Mouse (Mus musculus): ENCODE results near the gene Eif2d. TPM values are rescaled to one million over a fixed set of nuclear protein-coding genes. Genes with fewer than 3 reads are reported as not detected.
A peak's percentile ranks its signal among the peaks of the same experiment; 100 is the strongest.

Eif2d gene
- polyA plus RNA-seq, 1 experiment from 2014 or later, result 36.3 TPM

- TF ChIP-seq CTCF (IDR thresholded peaks at IDR 0.05) (no peak), EP300 (IDR thresholded peaks at IDR 0.05) (no peak)
- Histone ChIP-seq H3K4me2 (replicated peaks; ENCODE audit: low read depth, low read length) (no peak overlapping the region), H3K4me1 (ENCODE audit: insufficient read depth, low read depth, low read length) (peaks cover 5% of the 10 kb centered on the region), H3K27me3 (replicated peaks; ENCODE audit: insufficient read depth, low read length) (no peaks in the 10 kb centered on the region), H3K9ac (replicated peaks; ENCODE audit: low read depth) (no peak overlapping the region), H3K9me3 (ENCODE audit: low read length) (no peaks in the 10 kb centered on the region), H3K36me3 (ENCODE audit: insufficient read depth, low read length) (no peaks in the 10 kb centered on the region), H3K27ac (ENCODE audit: low read length) (no peak overlapping the region), H3K4me3 (ENCODE audit: low read depth, low read length) (no peak overlapping the region)
- WGBS, result 22% methylated on average over 5 of the region's 5 CpGs
- no peak for ATAC-seq
- peak; percentile 28 for DNase-seq (ENCODE audit: low spot score)
Measured at GRCm38 (mm10) chr1:131212956-131213355, 60.0 kb downstream of the Eif2d start.

GRCm38 (mm10) chr1:131213361-131213760 is 60.4 kb downstream of the Eif2d start:
- ATAC-seq, result no peak
- peak; percentile 29 for DNase-seq (ENCODE audit: low spot score)

DNA sequence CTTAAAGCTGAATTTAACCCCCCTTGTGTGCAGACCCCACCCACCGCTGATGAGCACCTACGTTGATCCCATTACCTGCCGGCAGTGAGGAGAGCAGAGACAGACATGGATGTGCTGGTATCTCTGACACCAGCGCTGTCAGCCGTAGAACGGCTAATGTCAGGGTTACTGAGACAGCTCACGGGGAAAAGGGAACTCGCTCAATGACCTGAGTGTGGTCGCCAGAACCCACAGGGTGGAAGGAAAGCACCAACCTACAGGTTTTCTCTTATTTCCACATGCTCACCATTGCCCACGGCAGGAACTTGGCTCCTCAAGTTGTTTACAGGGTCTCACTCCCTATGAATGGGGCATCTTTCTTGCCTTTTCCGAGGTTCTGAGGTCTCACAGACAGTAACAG is 66.0 kb downstream of the Eif2d start:
- Histone ChIP-seq H3K4me3 (ENCODE audit: low read depth, low read length) (no peak overlapping the region), H3K9me3 (ENCODE audit: low read length) (no peaks in the 10 kb centered on the region), H3K27me3 (replicated peaks; ENCODE audit: insufficient read depth, low read length) (no peaks in the 10 kb centered on the region), H3K9ac (replicated peaks; ENCODE audit: low read depth) (no peak overlapping the region), H3K4me1 (ENCODE audit: insufficient read depth, low read depth, low read length) (no peaks in the 10 kb centered on the region), H3K36me3 (ENCODE audit: insufficient read depth, low read length) (no peaks in the 10 kb centered on the region), H3K27ac (ENCODE audit: low read length) (no peak overlapping the region), H3K4me2 (replicated peaks; ENCODE audit: low read depth, low read length) (no peak overlapping the region)
- 87% methylated on average over 11 of the region's 11 CpGs for WGBS
- DNase-seq (ENCODE audit: low spot score) (no peak), ATAC-seq (no peak)
- TF ChIP-seq CTCF (IDR thresholded peaks at IDR 0.05) (no peak), EP300 (IDR thresholded peaks at IDR 0.05) (no peak)

More at GRCm38 (mm10) chr1:131213361-131213760, 60.4 kb downstream of the Eif2d start:
- Histone ChIP-seq H3K36me3 (ENCODE audit: insufficient read depth, low read length) (no peaks in the 10 kb centered on the region), H3K27me3 (replicated peaks; ENCODE audit: insufficient read depth, low read length) (no peaks in the 10 kb centered on the region), H3K4me3 (ENCODE audit: low read depth, low read length) (no peak overlapping the region), H3K4me2 (replicated peaks; ENCODE audit: low read depth, low read length) (no peak overlapping the region), H3K9ac (replicated peaks; ENCODE audit: low read depth) (no peak overlapping the region), H3K4me1 (ENCODE audit: insufficient read depth, low read depth, low read length) (peaks cover 5% of the 10 kb centered on the region), H3K9me3 (ENCODE audit: low read length) (no peaks in the 10 kb centered on the region), H3K27ac (ENCODE audit: low read length) (no peak overlapping the region)
- no peak for TF ChIP-seq CTCF (IDR thresholded peaks at IDR 0.05)
- no peak for TF ChIP-seq EP300 (IDR thresholded peaks at IDR 0.05)
- 65% methylated on average over 6 of the region's 6 CpGs for WGBS

DNA sequence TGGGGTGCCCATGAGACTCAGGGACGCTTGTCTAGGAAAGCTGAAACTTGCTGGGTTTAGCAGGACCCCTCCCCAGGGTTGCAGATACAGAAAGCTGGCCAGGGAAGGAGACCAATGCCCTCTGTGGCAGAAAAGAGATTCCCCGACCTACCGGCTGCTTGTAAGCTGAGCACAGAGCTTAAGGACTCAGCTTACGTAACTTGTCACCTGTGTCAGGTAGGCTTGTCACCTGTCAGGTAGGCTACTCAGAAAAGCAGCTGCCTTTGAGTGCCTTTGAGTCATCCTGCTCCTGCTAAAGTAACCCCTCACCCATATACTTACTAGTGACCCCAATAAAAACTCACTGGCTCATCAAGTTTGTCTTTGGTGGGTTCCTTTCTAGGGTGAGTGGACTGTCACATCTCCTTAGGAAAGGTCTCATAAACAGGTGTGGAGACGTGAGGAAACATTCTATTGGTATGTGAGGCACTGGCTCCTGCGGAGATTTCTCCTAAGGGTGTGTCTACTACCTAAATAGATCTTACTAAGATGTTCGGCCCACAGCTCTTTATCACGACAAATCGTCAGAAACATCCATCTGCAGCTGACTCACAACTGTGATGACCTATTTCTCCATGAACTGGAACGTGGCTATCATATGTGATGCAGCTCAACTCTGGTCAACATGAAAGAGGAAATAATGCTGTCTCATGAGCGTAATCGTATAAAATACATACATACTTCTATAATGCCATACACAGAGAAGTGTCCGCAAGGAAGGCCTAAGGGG is 69.0 kb downstream of the Eif2d start:
- H3K4me1 ChIP-seq (ENCODE audit: insufficient read depth, low read depth, low read length), result no peaks in the 10 kb centered on the region
- TF ChIP-seq EP300 (IDR thresholded peaks at IDR 0.05) (no peak), CTCF (IDR thresholded peaks at IDR 0.05) (no peak)
- DNase-seq (ENCODE audit: low spot score) (peak; percentile 57), ATAC-seq (no peak)
- no peaks in the 10 kb centered on the region for H3K9me3 ChIP-seq (ENCODE audit: low read length)
- H3K36me3 ChIP-seq (ENCODE audit: insufficient read depth, low read length), result no peaks in the 10 kb centered on the region
- no peak overlapping the region for H3K9ac ChIP-seq (replicated peaks; ENCODE audit: low read depth)
- H3K27me3 ChIP-seq (replicated peaks; ENCODE audit: insufficient read depth, low read length), result no peaks in the 10 kb centered on the region
- H3K4me3 ChIP-seq (ENCODE audit: low read depth, low read length), result no peak overlapping the region
- no peak overlapping the region for H3K27ac ChIP-seq (ENCODE audit: low read length)
- no peak overlapping the region for H3K4me2 ChIP-seq (replicated peaks; ENCODE audit: low read depth, low read length)
- WGBS, result 70% methylated on average over 13 of the region's 13 CpGs

DNA sequence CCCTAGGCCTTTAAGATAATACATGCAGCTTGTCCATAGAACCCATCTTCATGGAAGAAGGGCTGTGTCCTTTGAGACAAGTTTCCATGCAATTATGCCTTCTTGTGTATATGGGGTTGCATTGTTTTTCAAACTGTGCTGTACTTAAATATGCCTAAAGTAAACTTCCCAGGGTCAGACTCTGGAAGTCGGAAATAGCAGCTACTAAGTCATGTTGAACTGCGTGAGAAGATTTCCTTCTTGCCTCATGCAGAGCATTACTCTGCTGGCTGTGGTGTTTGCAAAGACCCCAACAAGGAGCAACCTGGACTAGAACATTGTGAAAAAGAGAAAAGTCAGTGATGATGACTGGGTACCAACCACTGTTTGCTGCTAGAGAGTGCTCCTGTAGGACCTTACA is 70.4 kb downstream of the Eif2d start:
- H3K36me3 ChIP-seq (ENCODE audit: insufficient read depth, low read length), result no peaks in the 10 kb centered on the region
- no peak for DNase-seq (ENCODE audit: low spot score)
- no peaks in the 10 kb centered on the region for H3K4me1 ChIP-seq (ENCODE audit: insufficient read depth, low read depth, low read length)
- no peak overlapping the region for H3K9ac ChIP-seq (replicated peaks; ENCODE audit: low read depth)
- WGBS, result 46% methylated on average over 2 of the region's 2 CpGs
- H3K27ac ChIP-seq (ENCODE audit: low read length), result no peak overlapping the region
- no peak overlapping the region for H3K4me2 ChIP-seq (replicated peaks; ENCODE audit: low read depth, low read length)
- ATAC-seq, result no peak
- no peaks in the 10 kb centered on the region for H3K9me3 ChIP-seq (ENCODE audit: low read length)
- no peak for TF ChIP-seq CTCF (IDR thresholded peaks at IDR 0.05)
- TF ChIP-seq EP300 (IDR thresholded peaks at IDR 0.05), result 0 out of 2 replicates have a peak, but pooled peaks have one; percentile 20
- H3K4me3 ChIP-seq (ENCODE audit: low read depth, low read length), result no peak overlapping the region
- no peaks in the 10 kb centered on the region for H3K27me3 ChIP-seq (replicated peaks; ENCODE audit: insufficient read depth, low read length)

DNA sequence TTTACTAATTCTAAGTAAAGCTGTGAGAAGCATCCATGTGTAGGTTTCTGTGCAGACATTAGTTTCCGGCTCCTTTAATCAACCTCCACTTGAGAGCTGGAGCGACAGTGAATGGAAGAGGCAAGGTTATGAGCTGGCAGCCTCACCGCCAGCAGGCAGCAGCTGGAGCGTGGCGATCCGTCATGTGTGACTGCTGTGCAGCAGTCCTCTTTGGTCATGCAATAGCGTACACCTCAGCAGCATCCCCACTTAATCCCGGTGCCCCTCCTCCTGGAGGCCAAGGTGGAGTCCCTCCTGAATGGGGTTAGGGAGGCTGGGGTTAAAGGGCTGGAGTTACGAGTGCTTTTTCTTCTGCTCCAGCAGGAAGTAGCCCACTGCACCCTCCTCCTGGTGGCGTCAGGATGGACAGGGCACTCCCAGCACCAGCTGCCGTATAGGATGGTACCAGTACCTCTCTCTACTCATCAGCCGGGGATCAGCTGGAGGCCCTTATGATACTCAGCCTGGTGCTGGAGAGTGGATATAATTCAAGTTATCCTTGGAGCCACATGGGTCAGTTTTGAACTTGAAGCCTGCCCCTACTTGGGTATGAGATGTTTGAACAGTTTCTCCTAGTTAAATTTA is 72.0 kb downstream of the Eif2d start:
- no peak overlapping the region for H3K27ac ChIP-seq (ENCODE audit: low read length)
- TF ChIP-seq CTCF (IDR thresholded peaks at IDR 0.05) (no peak), EP300 (IDR thresholded peaks at IDR 0.05) (no peak)
- no peaks in the 10 kb centered on the region for H3K9me3 ChIP-seq (ENCODE audit: low read length)
- H3K4me3 ChIP-seq (ENCODE audit: low read depth, low read length), result no peak overlapping the region
- no peaks in the 10 kb centered on the region for H3K36me3 ChIP-seq (ENCODE audit: insufficient read depth, low read length)
- no peak overlapping the region for H3K9ac ChIP-seq (replicated peaks; ENCODE audit: low read depth)
- H3K4me1 ChIP-seq (ENCODE audit: insufficient read depth, low read depth, low read length), result no peaks in the 10 kb centered on the region
- ATAC-seq (no peak), DNase-seq (ENCODE audit: low spot score) (no peak)
- H3K4me2 ChIP-seq (replicated peaks; ENCODE audit: low read depth, low read length), result no peak overlapping the region
- WGBS, result 53% methylated on average over 12 of the region's 12 CpGs
- H3K27me3 ChIP-seq (replicated peaks; ENCODE audit: insufficient read depth, low read length), result no peaks in the 10 kb centered on the region
